Mouse (Mus musculus) adrenal gland, postnatal 25 days (tissue): Measurements from ENCODE around the gene Impdh2. TPM values are rescaled to one million over a fixed set of nuclear protein-coding genes. Genes with fewer than 3 reads are reported as not detected.
A peak's percentile ranks its signal among the peaks of the same experiment; 100 is the strongest.

ENCODE experiments used
- DNase-seq: peaks from one replicate; pipeline ENCODE4 v3.0.0; 2021; ENCODE audit warnings: mixed read lengths
- total RNA-seq: library from RNA; stranded (reverse); gene quantifications from 2 replicates; pipeline ENCODE4 v1.2.3, GENCODE M21; 2021

Impdh2 gene
- total RNA-seq, 1 experiment from 2014 or later: 66.3 TPM

GRCm38 (mm10) chr9:108569381-108570206 is 9.5 kb downstream of the Impdh2 start, which contains the start of gene Dalrd3:
Dalrd3 (plus strand) TSS chr9:108569886.
- peak; percentile 91 for DNase-seq

DNA sequence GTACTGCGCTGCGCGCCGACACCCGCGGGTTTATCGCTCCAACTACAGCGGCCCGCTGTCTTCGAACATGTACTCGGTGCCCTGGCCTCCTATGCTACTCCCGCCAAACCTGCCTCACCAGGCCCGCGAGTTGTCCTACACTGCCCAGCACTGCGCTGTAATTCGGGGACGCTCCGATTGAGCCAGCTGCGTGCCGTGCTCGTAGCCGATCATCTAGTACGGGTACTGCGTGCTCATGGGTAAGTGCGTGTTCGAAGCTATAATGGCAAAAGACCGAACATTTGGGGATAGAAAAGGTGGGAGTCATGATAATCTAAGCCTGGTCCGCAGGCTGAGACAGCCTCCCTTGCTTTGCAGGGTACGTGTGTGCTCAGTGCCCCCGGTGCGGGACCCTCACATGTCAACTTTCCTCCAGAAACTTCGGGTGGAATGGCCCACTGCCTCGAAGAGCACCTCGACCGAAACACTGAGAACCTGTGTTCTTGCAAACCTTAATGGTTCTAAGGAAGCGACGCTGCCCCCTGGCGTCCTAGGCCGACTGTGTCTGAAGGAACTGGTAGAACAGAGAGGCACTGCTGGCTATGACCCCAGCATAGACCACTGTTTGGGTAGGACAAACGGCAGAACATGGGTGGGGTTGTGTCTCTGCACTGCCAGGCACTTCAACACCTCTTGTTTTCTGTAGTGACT is 10.3 kb downstream of the Impdh2 start:
- DNase-seq: peak; percentile 86

- DNase-seq: no peak
Observed at GRCm38 (mm10) chr9:108571401-108571973, 11.4 kb downstream of the Impdh2 start.

GRCm38 (mm10) chr9:108572321-108572720 is 12.2 kb downstream of the Impdh2 start:
- DNase-seq: no peak

DNA sequence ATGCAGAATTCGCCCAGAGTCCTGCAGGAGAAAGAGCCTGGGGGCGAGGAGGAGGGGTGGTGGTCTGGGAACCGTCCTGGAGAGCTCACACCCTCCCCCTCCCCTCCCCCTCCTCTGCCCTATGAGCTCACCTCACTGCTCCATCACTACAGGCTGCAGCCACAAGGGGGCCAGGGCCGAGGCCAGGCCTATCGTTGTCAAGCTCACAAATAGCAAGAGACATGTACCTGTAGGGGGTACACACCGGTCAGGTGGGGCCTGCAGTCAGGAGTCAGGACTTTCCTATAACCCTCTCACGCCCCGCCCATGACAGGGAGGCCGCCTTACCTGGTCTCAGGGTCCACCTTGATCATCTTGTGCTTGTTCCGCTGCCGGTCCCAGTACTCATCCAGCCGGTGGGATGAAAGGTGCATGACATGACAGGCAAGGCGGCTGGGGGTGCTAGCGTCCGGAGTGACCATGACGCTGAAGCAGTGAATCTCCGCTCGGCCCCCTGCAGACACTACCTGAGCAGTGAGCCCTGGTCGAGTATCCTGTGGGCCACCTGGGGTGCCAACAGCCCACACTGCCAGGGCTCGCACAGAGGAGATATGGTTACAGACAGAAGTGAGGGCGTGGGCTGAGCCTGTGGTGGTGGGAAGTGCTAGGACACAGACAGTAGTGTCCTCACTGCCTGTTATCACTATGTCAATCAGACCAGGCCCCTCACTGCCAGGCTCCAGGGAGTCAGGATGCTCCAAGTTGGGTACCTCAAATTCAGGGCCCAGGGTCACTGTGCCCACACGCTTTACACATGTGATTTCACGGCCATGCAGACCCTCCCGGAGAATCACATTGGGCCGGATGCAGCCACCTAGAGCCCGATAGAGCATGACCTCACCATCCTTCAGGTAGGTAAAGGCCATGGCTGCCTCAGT is 13.9 kb downstream of the Impdh2 start:
- peak; percentile 62 for DNase-seq

DNA sequence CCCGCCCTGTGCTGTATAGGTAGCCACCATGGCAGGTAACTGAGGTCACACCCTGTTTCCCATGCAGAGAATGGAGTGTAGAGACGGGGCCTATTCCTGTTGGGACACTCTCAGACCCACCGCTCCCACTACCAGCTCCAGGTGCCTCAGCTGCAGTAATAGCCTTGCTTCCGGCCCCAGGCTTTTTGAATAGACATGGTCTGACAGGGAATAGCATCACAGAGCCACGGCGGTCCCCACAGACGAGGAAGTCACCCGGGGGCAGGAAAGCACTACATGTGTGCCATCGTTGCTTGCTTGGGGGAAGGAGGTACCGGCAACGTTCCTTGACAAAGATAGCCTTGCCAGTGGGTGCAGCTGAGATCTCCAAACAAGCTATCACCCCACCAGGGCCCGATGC is 14.8 kb downstream of the Impdh2 start:
- no peak for DNase-seq

DNA sequence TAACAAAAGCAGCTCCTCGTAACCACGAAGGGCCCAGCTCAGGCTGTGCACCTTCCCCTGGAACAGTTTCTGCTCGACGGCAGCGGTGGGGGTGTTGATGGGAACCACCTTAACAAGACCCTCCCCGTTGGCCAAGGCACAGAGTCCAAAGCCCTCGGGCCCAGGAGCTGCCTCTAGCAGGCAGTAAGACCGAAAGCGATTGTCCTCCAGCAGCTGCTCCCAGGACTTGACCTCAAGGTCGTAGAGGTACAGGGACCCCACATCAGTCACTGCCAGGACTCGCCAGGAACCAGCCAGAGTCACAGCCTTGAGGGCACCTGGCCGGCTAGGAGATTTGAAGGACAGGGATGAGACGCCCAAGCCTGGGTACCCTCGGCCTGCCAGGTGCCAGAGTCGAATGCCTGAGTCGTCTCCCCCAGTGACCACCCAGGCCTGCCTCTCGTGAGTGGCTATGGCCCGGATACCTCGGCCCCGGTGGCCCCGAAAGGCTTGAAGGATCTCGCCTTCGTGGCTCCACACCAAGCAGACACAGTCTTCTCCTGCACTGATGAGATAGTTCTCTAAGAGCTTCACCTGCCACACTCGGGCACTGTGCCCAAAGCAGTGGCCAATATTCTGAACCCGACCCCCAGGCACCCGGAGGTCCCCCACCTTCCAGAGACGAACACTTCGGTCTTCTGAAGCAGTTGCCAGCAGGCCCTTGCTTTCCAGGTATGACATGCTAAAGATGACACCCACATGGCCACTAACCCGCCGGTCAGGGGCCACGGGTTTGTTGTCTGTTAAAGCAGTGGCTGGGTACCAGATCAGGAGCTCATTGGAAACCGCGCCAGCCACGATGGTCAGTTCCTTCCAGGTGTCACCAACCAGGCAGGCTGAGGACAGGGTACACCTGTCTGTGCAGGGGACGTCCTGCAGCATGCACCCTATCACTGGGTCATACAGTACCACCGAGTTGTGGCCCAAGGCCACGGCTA is 15.5 kb downstream of the Impdh2 start:
- DNase-seq: peak; percentile 7

DNA sequence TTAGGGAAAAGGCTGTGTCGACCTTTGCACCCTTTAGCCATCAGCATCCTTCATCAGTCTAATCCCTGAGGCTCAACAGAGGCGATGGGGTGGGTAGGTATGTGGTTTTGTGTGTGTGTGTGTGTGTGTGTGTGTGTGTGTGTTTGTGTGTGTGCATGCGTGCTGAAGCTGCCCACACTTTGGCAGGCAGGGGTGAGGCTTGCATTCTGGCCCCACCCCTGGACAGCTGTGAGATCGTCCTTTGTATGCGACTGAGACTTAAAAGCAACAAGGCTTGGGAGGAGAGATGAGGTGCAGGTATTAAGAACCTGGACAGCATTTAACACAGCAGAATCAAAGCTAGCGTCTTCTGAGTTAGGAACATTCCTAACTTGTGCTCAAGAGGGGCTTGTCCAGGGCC is 16.9 kb downstream of the Impdh2 start:
- DNase-seq: no peak

DNA sequence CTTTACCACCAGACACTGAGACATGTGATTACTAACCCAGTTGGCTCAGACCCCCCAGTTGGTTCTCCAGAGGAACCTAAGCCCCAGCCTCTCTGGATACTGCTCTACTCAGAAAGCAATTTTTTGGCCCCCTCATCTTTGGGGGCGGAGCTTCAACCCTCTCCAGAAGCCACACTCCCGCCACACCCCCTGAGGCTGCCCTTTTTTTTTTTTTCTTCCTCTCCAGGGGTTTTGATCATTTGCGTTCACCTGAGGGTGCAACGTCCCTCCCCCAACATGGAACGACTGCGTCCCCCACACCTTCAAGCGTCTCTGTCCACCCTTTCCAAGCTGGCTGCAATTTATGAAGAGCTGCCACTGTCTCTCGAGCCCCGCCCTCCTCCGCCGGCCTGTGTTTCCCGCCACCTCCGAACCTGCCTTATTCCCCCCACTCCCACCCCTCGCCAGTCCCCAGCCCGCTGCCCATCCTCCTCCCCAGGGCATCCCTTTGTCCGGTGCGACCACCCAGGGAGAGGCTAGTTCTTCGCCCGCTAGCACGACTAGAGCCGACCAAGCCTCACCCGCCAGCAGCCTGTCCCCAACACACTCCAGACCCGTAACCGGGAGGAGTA is 18.0 kb downstream of the Impdh2 start:
- DNase-seq: peak; percentile 55

GRCm38 (mm10) chr9:108578545-108579343 is 18.7 kb downstream of the Impdh2 start, which contains the start of gene Wdr6:
Wdr6 (minus strand) TSS chr9:108578739.
- peak; percentile 93 for DNase-seq

DNA sequence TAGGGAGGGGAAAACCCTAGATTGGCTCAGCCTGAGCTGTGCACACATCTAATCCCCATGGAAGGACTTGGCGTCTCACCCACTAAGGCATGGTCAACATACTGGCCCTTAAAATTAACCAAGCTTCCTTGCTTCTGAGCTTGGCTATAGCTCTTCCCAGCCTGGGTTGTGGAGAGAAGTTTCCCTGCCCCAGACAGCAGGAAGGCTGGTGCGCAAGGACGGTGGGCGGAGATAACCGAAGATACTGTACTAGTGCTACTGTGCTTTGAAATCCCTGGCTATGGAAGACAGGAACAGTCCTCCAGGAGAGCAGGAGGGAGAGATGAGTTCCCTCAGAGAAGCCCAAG is 19.2 kb downstream of the Impdh2 start:
- DNase-seq: peak; percentile 54

DNA sequence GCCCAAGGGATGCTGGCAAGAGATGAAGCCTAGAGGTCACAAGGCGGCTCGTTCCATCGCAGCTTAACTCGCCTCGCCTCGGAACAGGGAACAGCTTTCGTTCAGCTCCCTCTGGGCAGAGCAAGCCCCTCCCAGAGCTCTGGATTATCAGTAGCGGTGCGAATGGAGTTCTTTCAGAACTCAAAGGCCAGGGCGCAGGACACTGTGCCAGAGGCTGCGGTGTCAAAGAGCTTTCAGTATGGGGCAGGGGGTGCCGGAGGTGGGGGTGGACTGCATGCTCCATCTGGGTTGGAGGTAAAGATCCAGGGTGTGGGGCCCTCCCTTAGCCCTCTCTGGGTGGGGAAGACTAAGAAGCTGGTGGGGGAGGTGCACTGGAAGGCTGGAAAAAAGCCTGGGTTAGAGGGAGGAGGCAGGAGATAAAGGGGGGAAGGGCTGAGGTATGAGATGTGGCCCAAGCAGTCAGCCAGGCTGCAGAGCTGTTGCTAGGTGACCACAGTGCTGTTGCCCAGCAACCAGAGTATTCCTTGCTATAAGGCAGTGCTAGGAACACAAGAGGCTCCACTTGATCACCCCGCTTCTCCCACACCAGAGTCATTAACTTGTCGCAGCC is 27.6 kb downstream of the Impdh2 start:
- peak; percentile 58 for DNase-seq

DNA sequence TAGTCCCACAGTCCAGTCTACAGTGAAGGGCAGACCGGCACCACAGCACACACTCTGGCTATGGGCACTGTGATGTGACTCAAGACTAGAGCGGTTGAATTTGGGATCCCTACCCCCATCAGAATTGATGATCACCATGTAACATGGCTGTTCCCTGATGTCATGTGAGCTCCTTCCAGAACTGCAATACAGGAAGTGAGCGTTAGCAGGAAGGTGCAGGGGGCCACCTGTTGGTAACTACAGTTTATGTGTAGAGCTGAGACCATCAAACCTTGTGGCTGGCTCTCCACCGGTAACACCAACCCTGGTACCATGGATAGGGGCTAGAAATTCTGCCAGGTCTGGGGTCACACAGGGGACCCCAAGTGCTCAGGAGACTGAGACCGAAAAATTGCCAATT is 29.1 kb downstream of the Impdh2 start:
- DNase-seq: no peak

DNA sequence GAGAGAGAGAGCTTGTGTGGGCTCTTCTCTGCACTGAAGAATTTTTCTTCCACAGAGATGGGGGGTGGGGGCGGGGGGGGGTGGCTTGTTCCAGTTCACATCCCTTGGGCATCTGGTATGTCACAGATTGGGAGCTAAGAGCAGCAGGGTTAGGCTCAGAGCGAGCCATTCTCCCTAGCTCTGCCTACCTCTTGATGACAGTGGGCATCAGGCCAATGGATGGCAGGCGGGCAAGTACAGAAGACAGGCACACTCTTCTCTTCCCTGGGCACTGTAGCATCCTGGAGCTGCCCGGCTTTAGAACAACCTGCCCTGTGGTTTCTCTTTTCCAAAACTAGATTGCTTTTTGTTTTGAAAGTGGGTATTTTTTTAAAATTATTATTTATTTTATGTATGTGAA is 31.4 kb downstream of the Impdh2 start:
- DNase-seq: no peak

DNA sequence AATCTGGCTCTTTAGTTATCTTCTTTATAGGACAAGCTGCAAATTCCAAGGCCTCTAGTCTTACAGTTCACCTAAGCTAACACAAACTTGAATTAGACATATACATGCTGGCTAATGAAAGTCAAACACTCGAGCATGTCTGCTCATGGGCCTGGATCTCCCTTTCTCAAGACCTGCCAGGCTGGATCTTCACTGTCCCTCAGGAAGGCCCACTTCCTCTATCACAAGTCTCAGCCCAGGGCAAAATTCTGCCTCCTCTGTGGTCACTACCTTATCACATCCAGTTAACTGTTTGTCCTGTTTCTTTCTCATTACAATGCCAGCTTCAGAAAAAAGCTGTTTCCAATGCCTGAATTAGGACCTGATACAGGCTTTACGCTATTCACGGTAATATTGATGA is 34.3 kb downstream of the Impdh2 start:
- DNase-seq: no peak

GRCm38 (mm10) chr9:108596998-108597764 is 37.1 kb downstream of the Impdh2 start, which contains the start of gene P4htm:
P4htm (minus strand) TSS chr9:108597667.
- peak; percentile 74 for DNase-seq

DNA sequence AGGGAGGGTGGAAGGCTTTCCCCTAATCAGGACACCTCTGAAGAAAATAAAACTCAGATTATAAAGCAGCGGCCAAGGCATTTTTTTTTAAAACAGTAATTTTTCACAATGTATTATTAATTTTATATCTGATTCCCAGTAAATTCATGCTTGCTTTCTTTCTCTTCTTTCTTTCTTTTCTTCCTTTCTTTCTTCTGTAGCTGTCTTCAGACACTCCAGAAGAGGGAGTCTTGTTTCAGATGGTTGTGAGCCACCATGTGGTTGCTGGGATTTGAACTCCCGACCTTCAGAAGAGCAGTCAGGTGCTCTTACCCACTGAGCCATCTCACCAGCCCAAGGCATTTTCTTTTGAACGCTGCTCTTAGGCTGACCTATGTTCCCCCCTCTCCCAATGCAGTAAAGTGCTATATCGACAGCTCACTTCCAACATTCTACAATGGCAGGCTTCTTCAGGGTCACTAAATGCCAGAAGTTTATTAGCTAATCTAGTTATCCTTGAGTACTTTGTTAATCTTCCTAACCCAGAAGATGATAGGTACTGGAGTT is 39.0 kb downstream of the Impdh2 start:
- DNase-seq: no peak

- no peak for DNase-seq
Observed at GRCm38 (mm10) chr9:108600011-108600410, 39.9 kb downstream of the Impdh2 start.
